Mouse (Mus musculus): ENCODE measurements around the gene Fgf15.

Fgf15 gene

GRCm38 (mm10) chr7:144932389-144932937 lies 36.1 kb downstream of the Fgf15 start:
- peak in 1 of 2 experiments; percentile 3 for DNase-seq

- peak; percentile 75 to 76 for DNase-seq
Measured at GRCm38 (mm10) chr7:144933336-144933735, 37.0 kb downstream of the Fgf15 start.

DNA sequence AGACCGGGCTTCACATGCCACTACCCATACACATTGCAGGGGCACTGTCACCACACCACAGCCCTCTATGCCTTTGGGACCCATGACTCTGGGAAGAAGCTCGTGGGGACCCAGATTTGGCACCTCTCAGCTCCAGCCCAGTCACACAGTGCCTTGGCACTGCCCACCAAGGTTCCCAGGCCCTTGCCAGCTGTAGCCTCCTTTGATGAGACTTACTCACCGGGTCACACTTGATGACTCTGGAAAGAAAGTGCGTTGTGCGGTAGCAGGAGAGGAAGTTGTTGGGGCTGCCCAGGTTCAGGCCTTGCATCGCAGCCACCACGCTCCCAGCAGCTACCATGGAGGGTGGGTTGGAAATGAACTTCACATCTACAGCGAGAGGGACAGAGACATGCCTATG lies 37.5 kb downstream of the Fgf15 start:
- peak in 1 of 2 experiments; percentile 11 for DNase-seq

- no peak for DNase-seq
Measured at GRCm38 (mm10) chr7:144934901-144935300, 38.6 kb downstream of the Fgf15 start.

DNA sequence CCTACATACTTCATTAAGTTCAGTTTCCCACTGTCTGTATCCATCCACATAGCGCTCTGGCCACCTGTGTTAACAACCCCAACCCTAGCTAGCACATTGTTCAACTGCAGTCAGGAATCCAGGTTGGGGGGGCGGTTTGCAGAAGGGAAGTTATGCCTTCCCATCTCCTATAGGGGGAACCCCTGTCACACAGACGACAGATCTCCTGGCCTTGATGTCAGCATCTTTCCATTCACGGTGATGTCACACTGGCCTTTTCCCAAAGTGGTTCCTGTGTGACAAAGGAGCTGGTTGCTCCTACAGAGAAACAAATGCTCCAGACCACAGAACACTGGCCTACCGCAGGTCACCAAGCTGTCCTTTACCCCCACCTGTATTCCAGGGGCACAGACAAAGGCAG lies 39.2 kb downstream of the Fgf15 start:
- DNase-seq: peak; percentile 30 to 39

- no peak for DNase-seq
Measured at GRCm38 (mm10) chr7:144936311-144936880, 40.1 kb downstream of the Fgf15 start.

- peak; percentile 87 to 95 for DNase-seq
Measured at GRCm38 (mm10) chr7:144937490-144937889, 41.2 kb downstream of the Fgf15 start.

GRCm38 (mm10) chr7:144937899-144938517 lies 41.7 kb downstream of the Fgf15 start:
- DNase-seq: peak in 1 of 2 experiments; percentile 49

- DNase-seq: peak in 1 of 2 experiments; percentile 33
Measured at GRCm38 (mm10) chr7:144938661-144939343, 42.5 kb downstream of the Fgf15 start.

DNA sequence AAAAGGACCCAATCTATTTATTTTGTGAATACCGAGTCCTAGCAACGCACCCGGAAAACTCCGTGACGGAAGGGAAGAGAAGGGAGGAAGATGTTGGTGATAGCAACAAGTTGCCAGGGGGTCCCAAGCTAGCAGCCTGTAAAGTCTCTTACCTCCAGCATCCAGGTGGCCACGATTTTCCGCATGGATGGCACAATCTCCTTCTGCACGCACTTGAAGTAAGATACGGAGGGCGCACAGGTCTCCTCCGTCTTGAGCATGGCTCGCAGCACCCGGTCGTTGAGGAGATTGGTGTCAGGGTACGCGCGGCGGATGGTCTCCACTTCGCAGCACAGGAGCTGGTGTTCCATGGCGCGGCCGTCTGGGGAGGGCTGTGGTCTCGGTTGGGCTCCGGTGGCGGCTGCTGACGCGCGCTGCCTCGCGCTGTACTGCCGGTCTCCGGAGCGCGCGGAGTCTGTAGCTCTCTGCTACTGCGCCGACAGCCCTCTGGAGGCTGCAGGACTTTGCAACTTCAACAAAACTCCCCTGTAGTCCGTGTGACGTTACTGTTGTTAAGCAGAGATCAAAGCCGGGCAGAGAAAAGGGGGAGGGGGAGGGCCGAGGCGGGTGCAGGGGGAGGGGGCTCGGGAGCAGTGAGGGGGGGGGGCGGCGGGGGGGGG lies 43.1 kb downstream of the Fgf15 start, which contains the start of gene Ccnd1:
Gene Ccnd1 (minus strand): TSS at position 582 of the 659 bp plus-strand sequence.
- peak; percentile 77 to 87 for DNase-seq

- DNase-seq: peak; percentile 25 to 48
Measured at GRCm38 (mm10) chr7:144940003-144940571, 43.8 kb downstream of the Fgf15 start.

GRCm38 (mm10) chr7:144940585-144940984 lies 44.3 kb downstream of the Fgf15 start:
- no peak for DNase-seq

GRCm38 (mm10) chr7:144941242-144941831 lies 45.0 kb downstream of the Fgf15 start:
- DNase-seq: peak; percentile 91 to 94

- peak in 1 of 2 experiments; percentile 44 for DNase-seq
Measured at GRCm38 (mm10) chr7:144942071-144942743, 45.9 kb downstream of the Fgf15 start.

- peak; percentile 29 to 40 for DNase-seq
Measured at GRCm38 (mm10) chr7:144942744-144943135, 46.4 kb downstream of the Fgf15 start.

DNA sequence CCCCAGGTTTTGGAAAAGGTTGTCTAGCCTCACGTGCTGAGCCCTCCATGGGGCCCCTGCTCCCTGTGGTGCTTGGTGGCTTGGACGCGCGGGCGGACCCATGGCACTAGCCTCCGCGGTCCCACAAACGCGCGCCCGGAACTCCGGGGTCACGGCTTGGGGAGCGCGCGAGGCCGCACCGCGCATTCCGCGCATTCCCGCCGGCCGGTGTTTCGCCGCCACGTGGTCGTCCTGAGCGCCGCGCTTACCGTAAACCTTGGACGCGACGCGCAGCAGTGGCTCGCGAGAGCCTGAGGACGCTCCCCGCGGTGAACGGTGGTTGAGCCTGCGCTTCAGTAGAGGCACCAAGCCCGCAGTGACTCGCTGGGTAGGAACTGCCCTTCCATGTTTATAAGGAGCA lies 46.9 kb downstream of the Fgf15 start:
- peak; percentile 85 to 93 for DNase-seq
